Mouse (Mus musculus): ENCODE data around the gene Olfr437.
"Not testable (repeated sequence)": the region's sequence is repeated elsewhere in the genome, so short reads cannot be mapped to it uniquely, and the experiment has no call there.

Olfr437 gene

DNA sequence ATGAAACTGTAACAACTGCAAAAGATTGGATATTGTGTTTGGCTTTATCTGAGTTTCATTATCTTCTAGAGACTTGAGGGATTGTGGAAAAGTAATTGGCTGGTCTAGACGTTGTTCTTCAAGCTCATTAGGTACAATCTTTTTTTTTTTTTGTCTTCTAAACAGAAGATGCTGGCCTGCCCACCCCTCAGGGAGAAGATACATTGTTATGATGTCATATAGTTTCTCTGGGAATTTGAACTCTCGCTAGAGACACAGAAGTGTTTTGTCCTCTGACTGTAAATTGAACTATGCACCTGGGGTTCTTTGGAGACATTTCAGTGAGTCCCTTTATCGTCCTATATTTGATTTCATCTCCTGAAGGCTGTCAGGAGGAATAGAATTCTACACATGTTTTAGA, at the start of gene Olfr437:
Gene Olfr437 (plus strand): TSS at position 301 of the 400 bp plus-strand sequence.
- no peak for DNase-seq (ENCODE audit: low spot score in 2 of 2)

DNA sequence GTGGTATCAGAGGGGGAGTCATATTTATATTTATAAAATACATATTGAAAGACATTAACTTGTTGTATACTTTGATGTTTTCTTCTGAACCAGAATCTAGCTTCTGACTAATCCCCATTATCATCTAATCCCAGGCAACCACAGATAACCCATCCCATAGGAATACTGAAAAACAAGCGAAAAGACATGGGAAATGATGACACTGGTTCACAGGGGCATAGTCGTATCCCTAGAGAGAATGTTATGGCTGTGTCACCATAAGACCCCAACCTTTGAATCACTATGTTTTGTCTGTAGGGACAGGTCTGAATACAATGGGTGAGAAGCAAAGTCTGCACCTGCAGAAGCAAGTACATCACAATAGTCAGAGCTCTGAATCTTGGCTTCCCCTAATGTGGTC, 16.8 kb upstream of the Olfr437 start, which contains the start of gene Olfr237-ps1:
Gene Olfr237-ps1 (plus strand): TSS at position 301 of the 400 bp plus-strand sequence.
- not testable (repeated sequence) for DNase-seq (ENCODE audit: low spot score in 2 of 2)

DNA sequence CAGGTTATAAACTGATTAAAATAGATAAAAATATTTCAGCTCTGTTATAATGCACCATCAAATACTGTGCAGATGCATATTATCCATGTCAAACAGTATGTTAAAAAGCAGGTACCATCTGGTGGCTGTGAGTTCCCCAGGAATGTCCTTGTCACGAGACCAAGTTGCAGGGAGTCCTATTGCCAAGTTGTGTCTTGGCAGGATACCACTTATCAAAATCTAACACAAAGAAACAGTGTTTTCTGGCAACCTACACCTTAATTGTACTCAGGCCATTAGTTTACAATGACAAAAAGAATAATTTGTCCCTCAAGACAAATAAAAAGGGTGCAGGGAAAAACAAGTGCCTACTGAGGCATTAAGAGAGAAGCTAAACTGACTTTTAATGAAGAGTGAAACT, 3.6 kb upstream of the Olfr437 start:
- no peak for DNase-seq (ENCODE audit: low spot score in 2 of 2)

- DNase-seq (ENCODE audit: low spot score in 2 of 2): no peak
Observed at GRCm38 (mm10) chr6:43167246-43167645, 4.2 kb downstream of the Olfr437 start.

GRCm38 (mm10) chr6:43171840-43172239, 8.8 kb downstream of the Olfr437 start, which contains the start of gene Olfr13:
Gene Olfr13 (plus strand): TSS chr6:43172140.
- DNase-seq (ENCODE audit: low spot score in 2 of 2): no peak

DNA sequence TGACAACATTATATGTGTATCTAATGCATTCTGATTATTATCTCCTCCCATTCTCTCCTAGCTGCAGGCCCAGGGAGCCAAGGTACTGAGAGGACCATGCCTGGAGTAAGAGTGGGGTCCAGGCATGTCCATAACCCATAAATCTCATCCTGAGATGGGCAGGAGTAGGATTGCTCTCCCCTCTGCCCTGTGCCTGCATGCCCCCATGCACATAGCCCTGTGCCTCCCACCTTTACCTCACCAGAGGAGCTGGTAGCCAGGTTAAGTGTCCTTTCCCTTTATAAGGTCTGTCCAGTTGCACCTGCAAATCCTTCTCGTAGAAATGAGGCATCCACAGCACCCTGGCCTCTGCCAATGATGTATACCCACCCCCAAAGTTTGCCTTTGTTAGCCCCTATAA, 15.0 kb downstream of the Olfr437 start:
- no peak for DNase-seq (ENCODE audit: low spot score in 2 of 2)

DNA sequence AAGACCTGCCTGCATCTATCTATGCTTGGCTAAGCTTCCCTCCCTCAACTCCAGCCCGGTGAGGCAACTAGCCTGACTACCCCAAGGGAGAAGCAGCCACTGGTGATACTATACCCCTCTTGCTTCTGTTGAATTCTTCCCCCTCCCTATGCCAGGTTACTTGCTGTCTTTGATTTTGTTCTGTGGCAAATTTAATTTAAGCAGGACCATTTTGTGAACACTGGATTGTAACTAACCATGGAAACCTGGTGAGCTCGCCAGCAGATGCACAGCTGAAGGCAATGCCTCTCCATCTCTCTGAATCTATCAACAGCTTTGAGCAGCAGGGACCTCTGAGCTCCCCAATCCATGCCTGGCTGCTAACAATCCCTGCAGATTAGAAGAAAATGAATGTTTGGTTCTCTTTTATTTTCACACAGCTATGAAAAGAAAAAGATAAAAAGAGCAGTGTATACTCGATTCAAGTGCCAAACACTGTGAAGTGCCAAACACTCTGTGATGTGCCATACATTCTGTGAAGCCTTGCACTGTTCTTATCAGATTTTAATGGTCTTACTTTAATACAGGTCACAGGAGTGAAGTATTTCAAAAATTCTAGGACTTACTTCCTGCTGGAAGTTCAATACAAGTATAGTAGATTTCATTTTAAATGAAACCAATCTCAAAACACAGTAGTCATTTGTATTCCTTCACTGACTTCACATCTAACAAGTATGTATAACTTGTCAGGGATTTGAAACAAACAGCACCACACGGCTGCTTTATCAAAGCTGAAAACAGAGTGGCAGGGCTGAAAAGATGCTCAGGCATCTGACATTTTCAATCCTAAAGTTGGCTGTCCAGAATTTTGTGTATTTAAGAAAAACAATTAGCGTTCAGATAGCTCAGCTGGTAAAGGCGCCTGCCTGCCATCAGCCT, 15.8 kb downstream of the Olfr437 start:
- DNase-seq (ENCODE audit: low spot score in 2 of 2): no peak

GRCm38 (mm10) chr6:43190986-43191385, 27.9 kb downstream of the Olfr437 start:
- no peak for DNase-seq (ENCODE audit: low spot score in 2 of 2)

- DNase-seq (ENCODE audit: low spot score in 2 of 2): no peak
Observed at GRCm38 (mm10) chr6:43196781-43197180, 33.7 kb downstream of the Olfr437 start, which contains the start of gene Olfr435. Gene Olfr435 (plus strand): TSS chr6:43197146.

DNA sequence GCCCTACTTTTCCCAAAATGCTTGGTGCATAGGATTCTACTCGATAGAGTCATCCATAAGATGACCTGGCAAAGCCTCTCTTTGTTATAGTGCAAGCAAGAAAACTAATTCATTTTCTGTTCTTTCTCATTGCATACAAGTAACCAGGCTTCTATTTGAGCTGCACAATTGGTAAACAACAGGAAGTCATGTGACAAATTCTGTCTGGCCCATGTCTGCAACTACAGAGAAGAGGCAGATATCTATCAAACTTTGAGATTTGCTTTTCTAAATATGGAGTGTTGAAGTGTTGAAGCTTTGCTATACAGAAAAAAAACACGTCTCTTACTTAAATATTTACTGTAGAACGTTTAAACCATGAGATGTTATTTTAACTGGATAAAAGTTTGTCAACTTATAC, 35.0 kb downstream of the Olfr437 start:
- no peak for DNase-seq (ENCODE audit: low spot score in 2 of 2)

DNA sequence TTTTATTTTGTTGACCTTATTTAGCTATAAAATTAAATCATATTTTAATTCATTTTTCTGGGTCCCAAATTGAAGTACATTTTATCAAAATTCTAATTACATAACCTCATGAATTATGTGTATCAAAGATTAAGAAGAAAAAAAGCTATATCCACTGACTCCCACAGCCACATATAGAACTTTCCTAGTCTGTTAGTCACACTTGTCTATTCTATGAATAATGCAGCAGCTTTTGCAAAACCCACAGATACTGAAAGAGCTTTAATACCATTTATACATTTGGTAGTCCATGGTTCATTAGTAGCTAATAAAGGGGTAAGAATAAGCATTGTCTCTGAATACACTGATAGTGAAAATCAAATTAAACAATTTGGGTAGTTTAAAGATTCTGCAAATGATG, 39.7 kb downstream of the Olfr437 start:
- no peak for DNase-seq (ENCODE audit: low spot score in 2 of 2)

DNA sequence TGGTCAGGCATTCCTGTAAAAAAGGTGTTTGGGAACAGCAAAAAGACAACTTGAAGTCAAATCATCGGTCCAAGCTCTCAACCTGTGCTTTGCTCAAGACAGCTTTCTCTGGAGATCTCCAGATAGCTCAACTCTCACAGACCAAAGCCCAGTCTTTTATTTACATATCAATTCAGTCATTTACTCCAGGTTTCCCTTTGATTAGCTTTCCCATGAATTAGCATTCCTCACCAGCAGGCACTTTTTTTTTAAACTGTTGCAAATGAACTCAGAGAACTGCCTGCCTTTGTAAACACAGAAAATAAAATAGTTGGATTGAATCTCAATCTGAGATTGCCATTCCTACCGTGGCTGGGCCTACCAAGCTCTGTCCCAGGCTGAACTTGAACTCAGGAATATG, 42.3 kb downstream of the Olfr437 start:
- no peak for DNase-seq (ENCODE audit: low spot score in 2 of 2)

DNA sequence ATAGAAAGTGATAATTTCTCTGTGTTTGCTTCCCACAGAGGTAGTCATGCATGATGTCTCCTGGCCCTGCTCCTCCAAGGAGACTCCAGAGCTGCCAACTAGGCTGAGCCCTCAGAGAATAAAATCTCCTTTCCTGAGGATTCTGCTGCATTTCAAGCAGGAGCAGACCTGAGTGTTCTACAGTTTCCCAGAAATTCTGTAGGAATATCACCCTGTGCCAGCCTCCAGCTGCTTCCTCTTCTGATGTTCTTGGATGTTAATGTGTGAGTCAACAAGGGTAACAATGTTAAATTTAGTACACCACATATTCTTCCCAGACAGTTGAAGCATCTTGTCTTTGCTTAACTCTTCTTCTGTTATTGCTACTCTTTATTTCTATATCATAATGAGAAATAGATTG, 49.8 kb downstream of the Olfr437 start, which contains the start of gene Olfr434:
Gene Olfr434 (plus strand): TSS at position 149 of the 400 bp plus-strand sequence.
- DNase-seq (ENCODE audit: low spot score in 2 of 2): not testable (repeated sequence)

Measured in thymus, postnatal 10 days (tissue).